Comparison of ENCODE assay signal across 17 mouse cellular contexts in the genomic region with DNA sequence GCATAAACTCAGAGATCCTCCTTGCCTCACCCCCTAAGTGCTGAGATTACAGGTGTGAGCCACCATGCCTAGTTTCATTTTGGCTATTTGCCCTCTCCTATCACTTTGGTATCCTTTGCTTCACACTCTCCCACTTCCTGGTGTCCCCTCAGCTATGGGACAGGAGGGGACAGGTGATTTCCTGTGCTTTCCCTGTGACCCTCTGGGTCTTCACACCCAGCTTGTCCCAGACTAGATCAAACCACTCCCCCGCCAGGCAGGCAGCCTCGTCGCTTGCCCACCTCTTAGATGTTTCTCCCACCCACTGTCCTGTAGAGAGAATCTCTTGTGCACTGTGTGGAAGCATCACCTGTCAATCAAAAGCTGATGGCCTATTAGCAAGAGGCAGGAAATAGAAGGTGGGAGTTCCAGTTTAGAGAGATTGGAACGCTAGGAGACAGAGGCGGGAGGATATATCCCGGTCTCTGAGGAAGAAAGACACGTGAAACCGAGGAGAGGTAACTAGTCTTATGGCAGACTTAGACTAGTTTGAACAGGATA. TPM values are rescaled to one million over a fixed set of nuclear protein-coding genes. Genes with fewer than 3 reads are reported as not detected.
DNase-seq lines count a peak whose midpoint lies in the region; ATAC-seq lines count a peak whose summit lies in the region.
"Had no signal": no experiment of that assay in that cellular context is flagged by ENCODE, and none has a peak within 500 bp of the region (broad histone marks: within the 10 kb centered on the region; RNA-seq: fewer than 3 reads in every experiment).

No protein-coding gene starts in this region.

- peaks cover 16% of the 10 kb centered on the region; the same call in 1 of the 2 replicates for H3K9me3 ChIP-seq in heart, embryonic 14.5 days (ENCODE audit: control insufficient read depth, low read length)
- peaks cover 17% of the 10 kb centered on the region for H3K9me3 ChIP-seq in limb, embryonic 12.5 days
- H3K9me3 ChIP-seq in limb, embryonic 10.5 days (replicated peaks), result peaks cover 8% of the 10 kb centered on the region
- H3K9me3 ChIP-seq in stomach, embryonic 16.5 days (replicated peaks; ENCODE audit: control insufficient read depth, low read length), result peaks cover 12% of the 10 kb centered on the region

- WGBS in heart, embryonic 14.5 days, result 38% methylated on average over 8 of the region's 8 CpGs
- WGBS in limb, embryonic 12.5 days, result 37% methylated on average over 8 of the region's 8 CpGs
- 41% methylated on average over 8 of the region's 8 CpGs for WGBS in limb, embryonic 10.5 days
- 59% methylated on average over 8 of the region's 8 CpGs for WGBS in stomach, embryonic 16.5 days

- H3K27me3 ChIP-seq in heart, embryonic 14.5 days (ENCODE audit: control insufficient read depth, insufficient read depth, low read length), result peaks cover 15% of the 10 kb centered on the region
- H3K27me3 ChIP-seq in limb, embryonic 12.5 days, result peaks cover 27% of the 10 kb centered on the region
- H3K27me3 ChIP-seq in limb, embryonic 10.5 days (ENCODE audit: low read depth, poor library complexity, severe bottlenecking), result peaks cover 42% of the 10 kb centered on the region
- no peaks in the 10 kb centered on the region for H3K27me3 ChIP-seq in stomach, embryonic 16.5 days (ENCODE audit: control insufficient read depth, insufficient read depth, low read length)

- ATAC-seq in heart, embryonic 14.5 days (ENCODE audit: insufficient number of reproducible peaks, insufficient read depth, low FRiP score, low read depth), result no peak
- no peak for ATAC-seq in limb, embryonic 12.5 days (ENCODE audit: insufficient number of reproducible peaks, insufficient read depth, low FRiP score, low TSS enrichment, low read depth)
- ATAC-seq in stomach, embryonic 16.5 days (ENCODE audit: insufficient read depth, low FRiP score), result no peak
- ATAC-seq: intestine, postnatal 0 days had no signal

- no peak overlapping the region for H3K9ac ChIP-seq in heart, embryonic 14.5 days (ENCODE audit: low read length)
- H3K9ac ChIP-seq in limb, embryonic 12.5 days (replicated peaks), result 0 out of 2 replicates have a peak overlapping the region, but pooled peaks have one; percentile 13
- no peak overlapping the region for H3K9ac ChIP-seq in stomach, embryonic 16.5 days (ENCODE audit: low read length)
- H3K9ac ChIP-seq: embryonic facial prominence, embryonic 15.5 days; liver, embryonic 14.5 days had no signal

- H3K4me3 ChIP-seq in heart, embryonic 14.5 days (ENCODE audit: control insufficient read depth in 1 of 2, insufficient read depth in 1 of 2, low read depth in 1 of 2, low read length in 2 of 2), result no peak overlapping the region
- no peak overlapping the region for H3K4me3 ChIP-seq in limb, embryonic 12.5 days (replicated peaks)
- H3K4me3 ChIP-seq in limb, embryonic 10.5 days, result no peak overlapping the region
- H3K4me3 ChIP-seq in stomach, embryonic 16.5 days (replicated peaks; ENCODE audit: low read length), result no peak overlapping the region

- DNase-seq in heart, adult 8-10 months (ENCODE audit: low spot score), result no peak
- DNase-seq in limb, embryonic 10.5 days (ENCODE audit: low spot score), result no peak
- DNase-seq in retina, postnatal 1 day, result peak; percentile 30
- DNase-seq in retina, embryonic 14.5 days (ENCODE audit: low spot score), result no peak
- no peak for DNase-seq in ovary, postnatal 10 days (ENCODE audit: low spot score)
- DNase-seq: layer of hippocampus, adult 9-11 months had no signal

- peaks cover 8 to 19% of the 10 kb centered on the region in 2 experiments for H3K4me1 ChIP-seq in heart, embryonic 14.5 days (ENCODE audit: control insufficient read depth in 2 of 2, insufficient read depth in 2 of 2, low read length in 2 of 2)
- peaks cover 16% of the 10 kb centered on the region for H3K4me1 ChIP-seq in limb, embryonic 12.5 days (replicated peaks)
- peaks cover 27% of the 10 kb centered on the region for H3K4me1 ChIP-seq in limb, embryonic 10.5 days
- peaks cover 14% of the 10 kb centered on the region for H3K4me1 ChIP-seq in stomach, embryonic 16.5 days (ENCODE audit: control insufficient read depth, insufficient read depth, low read length)

- no peak overlapping the region for H3K27ac ChIP-seq in heart, embryonic 14.5 days (replicated peaks in 1 of 2; ENCODE audit: control insufficient read depth in 1 of 2, insufficient read depth in 1 of 2, low read depth in 2 of 2, low read length in 2 of 2)
- H3K27ac ChIP-seq in limb, embryonic 12.5 days, result no peak overlapping the region
- H3K27ac ChIP-seq in limb, embryonic 10.5 days, result no peak overlapping the region
- no peak overlapping the region for H3K27ac ChIP-seq in stomach, embryonic 16.5 days (ENCODE audit: low read length)
- H3K27ac ChIP-seq: liver, embryonic 14.5 days; macrophage had no signal

- H3K36me3 ChIP-seq in heart, embryonic 14.5 days (ENCODE audit: control insufficient read depth, insufficient read depth, low read length), result peaks cover 28% of the 10 kb centered on the region
- peaks cover 9% of the 10 kb centered on the region; the same call in 1 of the 2 replicates for H3K36me3 ChIP-seq in limb, embryonic 12.5 days
- no peaks in the 10 kb centered on the region for H3K36me3 ChIP-seq in limb, embryonic 10.5 days
- peaks cover 26% of the 10 kb centered on the region for H3K36me3 ChIP-seq in stomach, embryonic 16.5 days (ENCODE audit: control insufficient read depth, insufficient read depth, low read length)

- peak overlapping the region; percentile 66 for H3K4me2 ChIP-seq in heart, embryonic 14.5 days (ENCODE audit: low read length)
- H3K4me2 ChIP-seq in limb, embryonic 12.5 days, result no peak overlapping the region
- H3K4me2 ChIP-seq in stomach, embryonic 16.5 days (ENCODE audit: low read depth, low read length), result 0 out of 2 replicates have a peak overlapping the region, but pooled peaks have one; percentile 31

RNA-seq across cellular contexts. Expression of a gene that starts 26.4 kb away (rescaled TPM):
- polyA plus RNA-seq in heart, embryonic 14.5 days (2014; fragmentation: Nextera tagmentation; extraction: Ambion mirVana), result 47.7 and 55.1 TPM in 2 replicates
- total RNA-seq in heart, adult 8-10 months (2022), result 100 to 1,000 TPM; 166 to 198 (median 187) TPM
- 15.2 and 15.8 TPM in 2 replicates for polyA plus RNA-seq in limb, embryonic 12.5 days (2016; fragmentation: Nextera tagmentation; extraction: Ambion mirVana)
- 6.7 and 10.6 TPM in 2 replicates for polyA plus RNA-seq in limb, embryonic 10.5 days (2016; fragmentation: Nextera tagmentation; extraction: Ambion mirVana)
- 170 and 202 TPM in 2 replicates for polyA plus RNA-seq in stomach, embryonic 16.5 days (2015; fragmentation: Nextera tagmentation; extraction: Ambion mirVana)
- polyA plus RNA-seq: macrophage had no signal

RNA-seq across cellular contexts. Expression of a gene that starts 44.8 kb away (rescaled TPM):
- polyA plus RNA-seq in heart, embryonic 14.5 days (2014; fragmentation: Nextera tagmentation; extraction: Ambion mirVana), result 18.3 and 22.0 TPM in 2 replicates
- total RNA-seq in heart, adult 8-10 months (2022), result 1 to 10 TPM; 4.8 to 8.0 (median 6.0) TPM
- polyA plus RNA-seq in limb, embryonic 12.5 days (2016; fragmentation: Nextera tagmentation; extraction: Ambion mirVana), result 59.5 and 59.9 TPM in 2 replicates
- 46.1 and 61.2 TPM in 2 replicates for polyA plus RNA-seq in limb, embryonic 10.5 days (2016; fragmentation: Nextera tagmentation; extraction: Ambion mirVana)
- 41.0 and 41.7 TPM in 2 replicates for polyA plus RNA-seq in stomach, embryonic 16.5 days (2015; fragmentation: Nextera tagmentation; extraction: Ambion mirVana)

RNA-seq across cellular contexts. Expression of a gene that starts 46.2 kb away (rescaled TPM):
- polyA plus RNA-seq in heart, embryonic 14.5 days (2014; fragmentation: Nextera tagmentation; extraction: Ambion mirVana), result not detected in 2 replicates
- not detected for total RNA-seq in heart, adult 8-10 months (2022)
- polyA plus RNA-seq in limb, embryonic 12.5 days (2016; fragmentation: Nextera tagmentation; extraction: Ambion mirVana), result 0.42 TPM in 1 of 2 replicates, not detected in the other
- polyA plus RNA-seq in limb, embryonic 10.5 days (2016; fragmentation: Nextera tagmentation; extraction: Ambion mirVana), result not detected in 2 replicates
- polyA plus RNA-seq in stomach, embryonic 16.5 days (2015; fragmentation: Nextera tagmentation; extraction: Ambion mirVana), result 3.0 TPM in 1 of 2 replicates, not detected in the other
- total RNA-seq: left cerebral cortex, postnatal 10 days had no signal
- polyA plus RNA-seq: macrophage; midbrain, embryonic 14.5 days; neural tube, embryonic 11.5 days; small intestine, adult 2 months had no signal

RNA-seq across cellular contexts. Expression of a gene that starts 52.8 kb away (rescaled TPM):
- polyA plus RNA-seq in heart, embryonic 14.5 days (2014; fragmentation: Nextera tagmentation; extraction: Ambion mirVana), result 3.3 and 5.4 TPM in 2 replicates
- total RNA-seq in heart, adult 8-10 months (2022), result 1 to 10 TPM; 3.4 to 5.0 (median 4.1) TPM
- polyA plus RNA-seq in limb, embryonic 12.5 days (2016; fragmentation: Nextera tagmentation; extraction: Ambion mirVana), result 25.3 and 26.5 TPM in 2 replicates
- polyA plus RNA-seq in limb, embryonic 10.5 days (2016; fragmentation: Nextera tagmentation; extraction: Ambion mirVana), result 7.9 and 10.4 TPM in 2 replicates
- 13.7 and 15.8 TPM in 2 replicates for polyA plus RNA-seq in stomach, embryonic 16.5 days (2015; fragmentation: Nextera tagmentation; extraction: Ambion mirVana)
